Mouse (Mus musculus) forebrain, embryonic 14.5 days (tissue): ENCODE results near the gene Trim23. TPM values are rescaled to one million over a fixed set of nuclear protein-coding genes. Genes with fewer than 3 reads are reported as not detected.

ENCODE experiments used
- ATAC-seq: fragments of 200-750 bp; cut with Nextera tagmentation; 2 replicates; pipeline ENCODE4 v1.8.0; 2017; ENCODE audit warnings: mild to moderate bottlenecking, moderate library complexity
- DNase-seq: peaks from one replicate; pipeline ENCODE4 v3.0.0-alpha.2; 2015; ENCODE audit warnings: low spot score
- H3K27ac ChIP-seq: fragments of 300-500 bp; sonication (generic); 2 replicates; pipeline ENCODE4 v1.5.1; 2014; ENCODE audit warnings: low read depth, mild to moderate bottlenecking, control low read depth, low read length, moderate library complexity
- H3K27me3 ChIP-seq: fragments of 300-500 bp; sonication (generic); replicated peaks from 2 replicates; pipeline ENCODE4 v1.6.1; 2014; ENCODE audit warnings: low read length, control low read depth, mixed read lengths; ENCODE audit not compliant: control insufficient read depth, insufficient read depth
- H3K36me3 ChIP-seq: fragments of 300-500 bp; sonication (generic); 2 replicates; pipeline ENCODE4 v1.6.1; 2014; ENCODE audit warnings: low read length, control low read depth; ENCODE audit not compliant: control insufficient read depth, insufficient read depth
- H3K4me1 ChIP-seq: fragments of 300-500 bp; sonication (generic); 2 replicates; pipeline ENCODE4 v1.6.1; 2014; ENCODE audit warnings: antibody characterized with exemption, low read length, control low read depth; ENCODE audit not compliant: control insufficient read depth, insufficient read depth
- H3K4me2 ChIP-seq: fragments of 300-500 bp; sonication (generic); 2 replicates; pipeline ENCODE4 v1.6.1; 2014; ENCODE audit warnings: mild to moderate bottlenecking, control low read depth, low read length
- H3K4me3 ChIP-seq: fragments of 300-500 bp; sonication (generic); 2 replicates; pipeline ENCODE4 v1.5.1; 2014; ENCODE audit warnings: low read depth, low read length, control low read depth
- H3K9ac ChIP-seq: fragments of 300-500 bp; sonication (generic); 2 replicates; pipeline ENCODE4 v1.6.1; 2014; ENCODE audit warnings: mild to moderate bottlenecking, low read length, control low read depth, moderate library complexity
- H3K9me3 ChIP-seq: fragments of 300-500 bp; sonication (generic); replicated peaks from 2 replicates; pipeline ENCODE4 v1.6.1; 2016; ENCODE audit warnings: low read length, control low read depth, mixed read lengths; ENCODE audit not compliant: control insufficient read depth
- WGBS: fragments of 180-500 bp; shearing (Covaris S2); extraction: QIAGEN DNeasy Blood & Tissue Kit; methylation state at CpG from one replicate; pipeline ENCODE4 v1.1.7; 2014; 5-methylcytosine and 5-hydroxymethylcytosine counted together
- polyA plus RNA-seq: library from polyadenylated mRNA; unstranded; fragments of >200 nt; fragmentation: Nextera tagmentation; extraction: Ambion mirVana; gene quantifications from 2 replicates; pipeline ENCODE4 v1.2.1, GENCODE M21; 2014

Gene Trim23
- polyA plus RNA-seq, 1 experiment from 2014 or later, result 39.9 TPM

- H3K27me3 ChIP-seq, result no peaks in the 10 kb centered on the region
- ATAC-seq (peak; percentile 100), DNase-seq (peak; percentile 99)
- peak within 1 kb of the TSS; percentile 74 for H3K4me2 ChIP-seq
- no peaks in the 10 kb centered on the region for H3K9me3 ChIP-seq
- peaks cover 13% of the 10 kb centered on the region; the same call in 1 of the 2 replicates for H3K4me1 ChIP-seq
- peak within 1 kb of the TSS; percentile 91 for H3K27ac ChIP-seq
- under 1% methylated on average over 55 of the region's 55 CpGs for WGBS
- 0 out of 2 replicates have a peak, but pooled peaks cover 4% of the 10 kb centered on the region for H3K36me3 ChIP-seq
- peak within 1 kb of the TSS; percentile 81 for H3K4me3 ChIP-seq
- peak within 1 kb of the TSS; percentile 86 for H3K9ac ChIP-seq
These were observed 49.9 kb downstream of the Trim23 start, which contains the start of the genes Cenpk and Ppwd1 for GRCm38 (mm10) chr13:104228384-104229066. Gene Cenpk (plus strand): TSS chr13:104228611. Gene Ppwd1 (minus strand): TSS chr13:104228843.

- WGBS, result 6% methylated on average over 15 of the region's 15 CpGs
- Histone ChIP-seq H3K27ac (no peak overlapping the region), H3K27me3 (no peaks in the 10 kb centered on the region), H3K36me3 (0 out of 2 replicates have a peak, but pooled peaks cover 4% of the 10 kb centered on the region), H3K4me2 (peak overlapping the region; percentile 71), H3K4me3 (peak overlapping the region; percentile 81), H3K9me3 (no peaks in the 10 kb centered on the region), H3K4me1 (peaks cover 13% of the 10 kb centered on the region; the same call in 1 of the 2 replicates), H3K9ac (peak overlapping the region; percentile 86)
- no peak for DNase-seq
- peak; percentile 38 for ATAC-seq
These were observed 50.6 kb downstream of the Trim23 start for GRCm38 (mm10) chr13:104229181-104229580.

Other genes starting within 250 kb of the Trim23 start
- gene Nln, start 69.2 kb upstream of the Trim23 start, polyA plus RNA-seq, result 34.6 and 45.6 TPM in 2 replicates
- 29.4 and 32.1 TPM in 2 replicates for gene Sgtb, start 69.1 kb upstream of the Trim23 start, polyA plus RNA-seq
- gene Trappc13, start 328 bp upstream of the Trim23 start, polyA plus RNA-seq, result 65.7 and 68.0 TPM in 2 replicates
- gene Cenpk, start 49.8 kb downstream of the Trim23 start, polyA plus RNA-seq, result 27.9 and 33.1 TPM in 2 replicates
- 7.8 and 9.0 TPM in 2 replicates for gene Ppwd1, start 50.0 kb downstream of the Trim23 start, polyA plus RNA-seq
- 2.0 and 2.2 TPM in 2 replicates for gene Adamts6, start 109.0 kb downstream of the Trim23 start, polyA plus RNA-seq